Mouse (Mus musculus) ES-Bruce4 (cell line): ENCODE data around the gene Cntfr.
A peak's percentile ranks its signal among the peaks of the same experiment; 100 is the strongest.

ENCODE experiments used
- CTCF ChIP-seq: IDR thresholded peaks from one replicate; pipeline ENCODE4 v1.8.1; 2011; ENCODE audit warnings: low read depth, low read length
- EP300 ChIP-seq: IDR thresholded peaks from 2 replicates; pipeline ENCODE4 v1.6.1; 2011; ENCODE audit warnings: low read depth, low read length; ENCODE audit not compliant: insufficient read depth
- POLR2A ChIP-seq: IDR thresholded peaks from one replicate; pipeline ENCODE4 v1.8.1; 2011; ENCODE audit warnings: low read length; ENCODE audit not compliant: insufficient read depth

DNA sequence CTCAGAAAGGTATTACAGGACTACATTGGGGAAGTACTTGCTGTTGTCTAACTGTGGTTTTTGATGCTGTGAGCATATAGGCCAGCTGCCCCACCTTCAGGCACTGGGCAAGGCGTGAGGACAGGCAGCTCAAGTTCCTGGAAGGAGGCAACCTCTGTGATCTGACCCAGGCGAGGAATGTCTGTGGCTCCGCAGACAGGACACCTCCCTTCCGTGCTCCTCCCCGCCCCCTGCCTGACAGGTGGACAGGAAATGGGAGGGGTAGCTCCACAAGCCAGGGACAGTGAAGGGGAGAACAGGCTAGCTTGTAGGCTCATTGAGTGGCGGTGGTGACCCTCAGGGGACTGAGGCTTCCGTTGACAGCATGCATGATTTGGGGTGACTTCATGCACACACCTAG is 32.4 kb downstream of the Cntfr start:
- TF ChIP-seq CTCF, result no peak
- peak; percentile 81 for TF ChIP-seq EP300
- TF ChIP-seq POLR2A, result no peak
